1 mouse cellular context compared by ENCODE assay signal in the genomic region with DNA sequence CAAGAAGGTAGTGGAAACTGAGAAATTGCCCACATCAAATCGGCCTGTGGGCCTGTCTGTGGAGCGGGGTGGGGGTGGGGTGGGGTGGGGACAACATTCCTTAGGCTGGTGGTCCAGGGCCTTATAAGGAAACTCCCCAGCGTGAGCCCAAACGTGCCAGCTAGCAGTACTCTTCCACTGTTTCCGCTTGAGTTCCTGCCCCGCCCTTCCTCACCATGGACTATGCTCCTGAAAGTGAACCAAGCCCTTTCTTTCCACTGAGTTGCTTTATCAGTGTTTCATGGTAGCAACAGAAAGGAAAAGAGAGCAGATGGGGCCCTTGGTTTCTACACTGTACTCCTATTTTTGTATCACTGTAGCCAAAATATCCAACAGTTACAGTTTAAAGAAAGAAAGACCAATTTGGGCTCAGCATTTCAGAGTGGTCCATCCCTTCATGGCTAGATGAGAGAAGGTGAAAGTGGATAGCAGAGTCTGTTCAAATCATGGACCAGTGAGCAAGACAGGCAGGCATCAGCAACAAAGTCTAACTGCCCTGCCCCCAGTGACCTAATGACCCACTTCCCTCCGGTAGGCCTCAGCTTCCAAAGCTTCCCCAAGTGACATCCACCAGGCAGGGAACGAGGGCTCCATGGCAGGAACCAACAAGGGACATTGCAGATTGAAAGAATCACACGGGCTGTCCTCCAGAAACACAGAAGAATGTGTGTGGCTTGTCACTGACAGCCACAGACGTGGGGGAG.
TF ChIP-seq lines count a peak whose summit lies in the region.

No protein-coding gene starts in this region.

TF ChIP-seq in ES-E14, 5 proteins besides CTCF, POLR2A, EP300 and RAD21 (continued from another document):
- TF ChIP-seq ZC3H11A (IDR thresholded peaks at IDR 0.05; ENCODE audit: borderline replicate concordance, low read depth, low read length) = no peak
- no peak for TF ChIP-seq CHD2 (IDR thresholded peaks at IDR 0.05; ENCODE audit: low read depth, low read length)
